Mouse (Mus musculus): ENCODE measurements around the gene Cox15. TPM values are rescaled to one million over a fixed set of nuclear protein-coding genes. Genes with fewer than 3 reads are reported as not detected.

The Cox15 gene
- total RNA-seq, 1 experiment from 2014 or later = 31.8 TPM

GRCm38 (mm10) chr19:43761543-43762256 lies 8.9 kb upstream of the Cox15 start:
- DNase-seq = no peak

GRCm38 (mm10) chr19:43760504-43760903 lies 7.7 kb upstream of the Cox15 start:
- DNase-seq = peak; percentile 84

- DNase-seq = no peak
Measured at GRCm38 (mm10) chr19:43754872-43755271, 2.1 kb upstream of the Cox15 start.

GRCm38 (mm10) chr19:43754237-43754636 lies 1.4 kb upstream of the Cox15 start:
- no peak for DNase-seq

GRCm38 (mm10) chr19:43753226-43753835 lies 531 bp upstream of the Cox15 start:
- DNase-seq = peak; percentile 96

GRCm38 (mm10) chr19:43750008-43750407 lies 2.8 kb downstream of the Cox15 start:
- no peak for DNase-seq

GRCm38 (mm10) chr19:43747877-43748276 lies 4.9 kb downstream of the Cox15 start:
- no peak for DNase-seq

- DNase-seq = no peak
Measured at GRCm38 (mm10) chr19:43745740-43746139, 7.1 kb downstream of the Cox15 start.

- DNase-seq = no peak
Measured at GRCm38 (mm10) chr19:43743401-43743800, 9.4 kb downstream of the Cox15 start.

- no peak for DNase-seq
Measured at GRCm38 (mm10) chr19:43738409-43738808, 14.4 kb downstream of the Cox15 start.

- peak; percentile 25 for DNase-seq
Measured at GRCm38 (mm10) chr19:43731157-43731556, 21.6 kb downstream of the Cox15 start.

- peak; percentile 38 for DNase-seq
Measured at GRCm38 (mm10) chr19:43730037-43730428, 22.8 kb downstream of the Cox15 start.

GRCm38 (mm10) chr19:43729296-43730036 lies 23.3 kb downstream of the Cox15 start:
- peak; percentile 45 for DNase-seq

- DNase-seq = no peak
Measured at GRCm38 (mm10) chr19:43726510-43727146, 26.2 kb downstream of the Cox15 start.

GRCm38 (mm10) chr19:43724821-43725220 lies 28.0 kb downstream of the Cox15 start:
- DNase-seq = no peak

- DNase-seq = no peak
Measured at GRCm38 (mm10) chr19:43724194-43724593, 28.6 kb downstream of the Cox15 start.

- peak; percentile 63 for DNase-seq
Measured at GRCm38 (mm10) chr19:43723501-43723900, 29.3 kb downstream of the Cox15 start.

GRCm38 (mm10) chr19:43722891-43723290 lies 29.9 kb downstream of the Cox15 start:
- DNase-seq = no peak

- DNase-seq = no peak
Measured at GRCm38 (mm10) chr19:43720061-43720460, 32.7 kb downstream of the Cox15 start.

GRCm38 (mm10) chr19:43711971-43712370 lies 40.8 kb downstream of the Cox15 start:
- no peak for DNase-seq

GRCm38 (mm10) chr19:43711159-43711916 lies 41.5 kb downstream of the Cox15 start:
- DNase-seq = no peak

- DNase-seq = no peak
Measured at GRCm38 (mm10) chr19:43709317-43709716, 43.5 kb downstream of the Cox15 start.

Measured in adrenal gland, postnatal 14 days (tissue).